Mouse (Mus musculus) frontal cortex, postnatal 10 days (tissue): ENCODE results near the gene Socs3.

ENCODE experiments used
- DNase-seq, 2 experiments: peaks; one replicate each; pipeline ENCODE4 v3.0.0; 2022; ENCODE audit warnings: low spot score in 2 of 2, mixed read lengths in 1 of 2

Socs3 gene

DNA sequence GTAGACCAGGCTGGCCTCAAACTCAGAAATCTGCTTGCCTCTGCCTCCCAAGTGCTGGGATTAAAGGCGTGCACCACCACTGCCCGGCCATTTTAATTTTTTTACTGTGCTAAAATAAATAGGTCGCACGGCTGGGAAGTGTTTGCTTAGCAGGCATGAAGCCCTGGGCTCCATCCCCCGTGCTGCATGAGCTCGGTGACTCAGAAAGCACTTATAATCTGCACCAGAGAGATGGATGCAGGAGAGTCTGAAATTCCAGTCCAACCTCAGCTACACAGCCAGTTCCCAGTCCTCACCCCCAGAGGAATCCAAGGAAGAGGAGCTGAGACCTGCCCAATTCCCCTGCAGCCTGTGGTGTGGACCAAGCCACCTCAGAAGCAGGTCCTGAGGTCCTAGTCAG lies 45.4 kb downstream of the Socs3 start:
- DNase-seq, result no peak

DNA sequence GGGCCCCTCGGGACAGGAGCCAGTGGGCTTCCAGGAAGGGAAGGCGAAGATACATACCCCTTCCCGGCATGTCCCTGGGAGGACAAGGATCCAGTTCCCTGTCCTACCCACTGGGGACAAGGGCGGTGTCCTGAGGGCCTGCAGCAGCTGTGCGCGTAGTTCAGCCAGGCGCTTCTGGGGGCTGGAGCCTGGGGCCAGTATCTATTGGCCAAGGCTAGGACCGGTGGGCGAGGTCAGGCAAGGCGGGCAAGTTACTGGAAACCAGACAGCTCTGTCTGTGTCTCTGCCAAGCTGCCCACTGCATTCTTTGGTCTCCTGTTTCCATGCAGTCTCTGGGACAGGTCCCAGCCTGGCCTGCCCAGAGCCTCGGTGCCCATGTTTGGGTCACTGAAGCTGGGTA lies 46.6 kb downstream of the Socs3 start:
- no peak for DNase-seq

GRCm38 (mm10) chr11:117919211-117919610 lies 50.6 kb downstream of the Socs3 start:
- DNase-seq, result no peak

- no peak for DNase-seq
Observed at GRCm38 (mm10) chr11:117918541-117918940, 51.3 kb downstream of the Socs3 start.
